Mouse (Mus musculus) layer of hippocampus, adult 9-11 months (tissue): ENCODE measurements around the gene Gm49661.
A peak's percentile ranks its signal among the peaks of the same experiment; 100 is the strongest.

Experiments used
- DNase-seq: peaks from one replicate; pipeline ENCODE4 v3.0.0; 2022

The Gm49661 gene

DNA sequence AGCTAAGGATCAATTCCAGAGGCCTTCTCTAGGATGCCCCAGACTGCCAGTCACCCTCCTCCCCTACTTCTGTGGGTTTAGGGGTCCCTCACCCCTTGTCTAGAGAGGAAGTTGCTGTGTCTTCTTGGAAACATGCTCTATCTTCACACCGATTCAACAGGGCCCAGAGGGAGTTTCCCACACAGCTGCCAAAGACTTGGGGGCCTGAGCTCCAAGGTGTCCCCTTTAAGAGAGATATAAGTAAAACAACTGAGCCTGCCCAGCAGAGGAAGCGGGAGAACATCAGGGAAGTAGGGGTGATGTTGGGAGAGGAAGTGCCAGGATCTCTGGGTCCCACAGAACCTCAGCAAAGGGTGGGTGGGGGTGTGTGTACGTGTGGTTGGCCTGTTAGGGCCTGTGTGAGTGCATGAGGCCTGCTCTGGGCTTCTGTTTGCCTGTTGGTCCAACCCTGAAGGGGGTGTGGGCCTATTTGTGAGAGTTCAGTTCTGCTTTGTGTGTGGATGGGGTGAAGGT lies 13.3 kb upstream of the Gm49661 start:
- peak; percentile 56 for DNase-seq

DNA sequence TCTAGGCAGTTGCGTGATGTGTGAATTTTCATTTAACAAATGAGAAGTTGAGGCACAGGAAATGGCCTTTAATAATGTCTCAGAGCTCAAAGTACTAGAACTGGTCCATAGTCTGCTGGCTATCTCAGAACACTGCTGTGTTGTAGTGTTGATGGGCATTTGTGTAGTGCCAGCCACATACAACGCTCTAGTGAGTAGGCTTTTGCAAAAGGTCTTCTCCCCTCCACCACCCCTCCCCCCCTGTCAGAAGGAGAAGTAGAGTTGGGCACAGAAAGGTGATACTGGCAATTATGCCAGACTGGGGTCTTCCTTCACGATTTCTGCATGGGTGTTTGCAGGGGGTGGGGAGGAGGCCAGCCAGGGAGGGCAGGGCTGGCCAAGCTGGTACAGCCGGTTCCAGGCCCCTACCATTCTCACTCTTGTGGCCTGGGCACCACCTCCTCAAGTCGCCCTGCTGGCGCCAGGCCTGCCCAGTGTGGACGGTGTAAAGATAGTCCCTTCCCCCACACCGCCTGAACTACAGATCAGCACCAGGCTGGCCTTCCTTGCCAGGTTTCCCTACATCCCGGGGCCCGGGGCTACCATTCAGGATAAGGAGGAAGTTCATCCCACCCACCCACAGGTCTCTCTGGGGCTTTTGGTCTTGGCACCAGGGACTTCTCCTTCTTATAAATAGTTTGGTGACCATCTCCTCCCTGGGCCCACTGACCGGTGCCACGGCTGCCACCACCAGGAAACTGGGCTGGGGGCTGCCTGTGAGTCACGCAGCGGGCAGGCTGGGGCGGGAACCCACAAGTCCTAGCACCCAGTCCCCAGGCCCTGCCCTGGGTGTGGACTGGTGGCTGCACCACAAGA lies 12.6 kb upstream of the Gm49661 start:
- peak; percentile 79 for DNase-seq

DNA sequence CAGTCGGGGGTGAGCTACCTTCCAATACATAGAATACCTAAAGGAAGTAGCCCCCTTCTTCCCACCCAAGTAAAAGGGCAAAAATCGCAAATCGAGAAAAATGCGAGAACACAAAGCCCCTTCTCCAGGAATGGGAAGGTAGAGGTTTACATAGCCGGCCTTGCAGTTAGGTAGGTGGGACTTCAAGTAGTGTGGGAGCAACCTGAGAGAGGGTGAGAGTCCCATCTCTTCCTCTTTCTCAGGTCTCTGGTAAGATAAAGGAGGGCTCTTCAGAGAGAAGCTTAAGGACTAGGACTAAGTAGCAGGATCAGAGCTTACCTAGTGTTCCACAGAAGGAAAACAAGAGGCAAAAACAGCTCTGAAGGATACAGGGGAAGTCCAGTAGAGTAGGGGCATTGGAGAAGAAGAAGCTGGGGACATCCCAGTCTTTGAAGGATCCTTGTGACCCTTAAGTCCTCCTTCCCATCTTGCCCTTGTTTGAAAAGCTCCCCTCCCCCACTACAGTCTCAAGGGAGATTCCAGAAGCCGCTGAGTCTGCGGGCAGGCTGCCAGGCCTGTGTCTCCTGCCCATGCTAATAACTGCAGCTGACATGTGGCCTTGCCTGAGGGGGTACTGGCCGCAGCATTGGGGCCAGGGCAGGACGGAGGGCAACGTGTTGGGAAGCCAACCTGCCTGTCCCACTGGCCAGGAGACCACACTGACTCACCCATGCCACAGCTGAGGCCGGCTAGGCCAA lies 11.6 kb upstream of the Gm49661 start:
- peak; percentile 87 for DNase-seq

DNA sequence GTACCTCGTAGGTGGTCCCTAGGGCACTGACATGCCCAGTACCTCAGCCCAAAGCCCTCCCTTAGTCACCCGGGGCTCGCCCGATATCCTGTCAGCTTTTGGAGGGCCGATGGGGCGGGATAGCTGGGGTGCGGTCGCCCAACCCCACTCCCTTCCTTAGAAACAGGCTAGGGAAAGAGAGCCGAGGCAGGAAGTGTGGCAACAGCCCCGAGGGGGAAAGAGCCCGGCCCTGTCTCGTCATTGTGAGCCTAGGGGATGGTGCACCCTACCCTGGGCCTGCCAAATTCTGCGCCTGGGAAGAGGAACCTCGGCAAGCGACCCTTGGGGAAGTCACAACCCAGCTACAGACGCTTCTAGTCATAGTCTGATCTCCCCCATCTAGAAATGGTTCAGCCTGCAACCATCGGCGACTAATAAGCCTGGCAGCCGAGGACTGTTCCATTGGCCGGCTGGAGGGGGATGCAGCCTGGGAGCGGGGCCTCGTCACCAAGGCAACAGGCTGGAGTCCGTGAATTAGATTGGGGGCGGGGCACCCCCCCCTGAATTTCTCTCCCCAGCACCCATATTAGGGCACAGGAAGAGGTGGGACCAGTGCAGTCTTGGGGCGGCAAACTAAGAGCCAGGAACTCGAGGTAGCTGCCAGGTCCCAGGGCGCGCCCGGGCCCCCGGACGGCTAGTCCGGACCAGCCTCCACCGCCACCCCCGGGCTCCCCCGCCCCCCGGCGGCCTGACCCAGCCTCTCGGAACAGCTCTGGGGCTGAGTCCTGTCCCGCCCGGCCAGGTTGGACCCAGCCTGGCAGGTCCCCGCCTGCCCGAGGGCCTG lies 10.6 kb upstream of the Gm49661 start:
- DNase-seq = peak; percentile 97

DNA sequence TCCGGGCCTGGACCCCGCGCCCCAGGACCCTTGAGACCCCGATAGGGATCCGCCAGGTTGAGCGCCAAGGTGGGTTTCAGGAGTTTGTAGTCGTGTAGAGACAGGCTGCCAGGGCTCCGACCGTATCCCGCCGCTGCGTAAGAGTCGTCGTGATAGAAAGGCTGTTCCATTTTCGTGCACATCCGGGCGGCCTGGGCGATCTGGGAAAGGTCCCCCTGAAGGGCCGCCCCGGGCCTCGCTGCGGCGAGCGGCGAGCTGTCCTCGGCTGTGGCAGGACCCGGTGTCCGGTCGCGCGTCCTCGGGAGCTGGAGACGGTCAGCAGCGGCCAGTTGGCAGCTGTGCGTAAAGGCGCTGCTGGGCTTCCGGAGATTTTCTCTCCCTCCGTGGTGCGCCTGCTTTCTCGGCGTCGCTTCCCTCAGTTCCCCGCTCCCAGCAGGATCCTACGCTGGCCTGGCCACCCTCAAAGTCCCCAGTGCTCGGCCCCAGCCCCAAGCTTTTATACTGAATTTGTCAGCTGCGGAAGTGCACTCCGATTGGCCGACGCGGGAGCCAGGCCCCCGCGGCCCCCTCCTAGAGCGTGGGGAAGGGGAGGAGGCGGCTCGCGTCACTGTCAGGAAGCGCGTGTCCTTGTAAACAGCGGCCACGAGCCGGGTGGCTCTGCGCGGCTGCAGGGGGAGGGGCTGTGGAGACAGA lies 9.2 kb upstream of the Gm49661 start, which contains the start of gene Junb:
TSS of gene Junb (minus strand) at position 471 of the 693 bp plus-strand sequence.
- DNase-seq = peak; percentile 98

DNA sequence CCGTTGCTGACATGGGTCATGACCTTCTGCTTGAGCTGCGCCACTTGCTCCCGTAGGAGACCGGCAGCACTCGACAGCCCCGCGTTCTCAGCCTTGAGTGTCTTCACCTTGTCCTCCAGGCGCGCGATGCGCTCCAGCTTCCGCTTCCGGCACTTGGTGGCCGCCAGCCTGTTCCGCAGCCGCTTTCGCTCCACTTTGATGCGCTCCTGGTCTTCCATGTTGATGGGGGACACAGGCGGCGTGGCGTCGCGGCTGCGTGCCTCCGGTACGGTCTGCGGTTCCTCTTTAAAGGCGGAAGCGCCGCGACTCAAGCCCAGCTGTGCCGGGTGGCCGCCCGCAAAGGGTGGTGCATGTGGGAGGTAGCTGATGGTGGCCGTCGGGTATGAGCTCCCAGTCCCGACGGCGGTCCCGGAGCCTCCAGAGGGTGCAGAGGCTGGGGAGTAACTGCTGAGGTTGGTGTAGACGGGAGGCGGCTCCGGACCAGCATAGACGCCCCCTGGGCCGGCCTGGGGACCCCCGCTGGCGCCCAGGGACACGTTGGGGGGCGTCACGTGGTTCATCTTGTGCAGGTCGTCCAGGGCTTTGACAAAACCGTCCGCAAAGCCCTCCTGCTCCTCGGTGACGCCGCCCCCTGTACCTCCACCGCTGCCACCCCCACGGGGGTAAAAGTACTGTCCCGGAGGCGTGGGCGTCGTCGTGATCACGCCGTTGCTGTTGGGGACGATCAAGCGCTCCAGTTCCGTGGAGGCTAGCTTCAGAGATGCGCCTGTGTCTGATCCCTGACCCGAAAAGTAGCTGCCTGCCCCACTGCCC lies 8.4 kb upstream of the Gm49661 start:
- peak; percentile 72 for DNase-seq

DNA sequence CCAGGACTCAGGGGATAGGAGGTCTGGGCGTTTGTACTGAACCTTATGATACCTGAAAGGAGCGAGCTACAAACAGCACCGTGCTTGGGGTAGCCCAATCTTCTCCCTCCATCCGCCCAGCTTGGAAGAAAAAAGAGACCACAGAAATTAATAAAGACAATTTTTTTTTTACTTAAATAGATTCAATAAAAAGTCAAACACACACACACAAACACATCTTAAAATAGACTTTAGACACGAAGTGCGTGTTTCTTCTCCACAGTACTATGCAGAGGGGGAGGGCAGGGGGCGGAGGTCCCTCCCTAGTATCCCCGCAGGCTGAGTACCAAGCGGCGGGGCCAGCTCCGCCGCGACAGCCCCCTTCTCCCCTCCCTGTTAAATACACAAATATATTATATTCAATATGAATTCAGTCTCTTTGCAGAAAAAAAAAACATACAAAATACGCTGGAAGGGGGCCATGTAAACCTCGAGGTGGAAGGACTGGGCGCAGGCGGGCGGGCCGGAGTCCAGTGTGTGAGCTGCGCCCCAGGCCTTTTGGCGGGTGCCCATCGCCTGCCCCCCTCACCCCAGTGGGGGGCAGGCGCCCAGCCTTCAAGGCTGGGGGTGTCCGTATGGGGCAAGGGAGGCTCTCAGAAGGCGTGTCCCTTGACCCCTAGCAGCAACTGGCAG lies 7.7 kb upstream of the Gm49661 start:
- DNase-seq = no peak

DNA sequence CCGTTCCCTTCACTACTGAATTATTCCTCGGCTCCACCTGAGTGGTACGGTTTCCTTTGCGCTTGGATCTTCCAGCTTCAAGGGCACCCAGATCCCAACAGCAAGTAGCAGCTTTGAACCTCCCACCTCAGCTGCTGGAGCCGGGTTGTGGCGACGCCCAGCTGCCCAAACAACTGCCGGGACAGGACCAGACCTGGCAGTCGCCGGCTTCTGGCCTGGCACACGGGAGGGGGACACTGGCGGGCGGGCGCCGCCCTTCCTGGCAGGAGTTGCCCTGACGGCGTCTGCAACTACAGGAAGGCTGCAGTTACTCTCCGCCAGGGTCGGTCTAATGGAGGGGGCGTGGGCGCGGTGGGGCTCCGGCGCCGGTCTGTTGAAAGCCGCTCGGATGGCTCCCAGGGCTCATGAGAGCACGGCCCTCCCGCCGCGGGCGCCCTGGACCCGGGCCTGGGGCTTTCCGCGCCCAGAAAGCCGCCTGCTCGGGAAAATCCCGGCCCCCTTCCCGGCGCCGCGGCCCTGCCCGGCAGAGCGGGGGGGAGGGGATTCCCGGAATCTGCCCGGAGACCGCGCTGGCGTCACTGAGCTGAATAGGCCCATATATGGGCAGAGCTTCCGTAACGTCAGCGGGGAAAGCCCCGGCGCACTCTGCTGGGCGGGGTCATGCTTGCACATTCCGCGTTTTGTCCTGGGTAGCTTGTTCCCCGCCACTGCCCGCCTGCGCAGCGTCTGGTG lies 7.0 kb upstream of the Gm49661 start:
- peak; percentile 95 for DNase-seq

DNA sequence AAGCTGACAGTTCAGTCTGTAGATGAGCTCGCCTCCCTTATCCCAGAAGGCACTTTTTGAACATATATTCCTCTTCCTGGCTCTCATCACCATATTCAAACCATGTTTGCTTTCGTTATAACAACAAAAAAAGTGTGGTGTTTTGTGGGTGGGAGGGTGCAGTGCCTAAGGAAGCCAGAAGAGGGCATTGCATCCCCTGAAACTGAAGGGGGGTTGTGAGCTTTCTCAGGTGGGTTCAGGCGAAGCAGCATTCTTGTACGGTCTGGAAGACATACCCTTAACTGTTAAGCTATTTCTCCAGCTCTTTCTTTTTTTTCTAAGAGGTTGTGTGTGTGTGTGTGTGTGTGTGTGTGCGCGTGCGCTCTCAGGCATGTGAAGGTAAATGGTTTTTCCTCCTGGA lies 6.2 kb upstream of the Gm49661 start:
- DNase-seq = no peak

DNA sequence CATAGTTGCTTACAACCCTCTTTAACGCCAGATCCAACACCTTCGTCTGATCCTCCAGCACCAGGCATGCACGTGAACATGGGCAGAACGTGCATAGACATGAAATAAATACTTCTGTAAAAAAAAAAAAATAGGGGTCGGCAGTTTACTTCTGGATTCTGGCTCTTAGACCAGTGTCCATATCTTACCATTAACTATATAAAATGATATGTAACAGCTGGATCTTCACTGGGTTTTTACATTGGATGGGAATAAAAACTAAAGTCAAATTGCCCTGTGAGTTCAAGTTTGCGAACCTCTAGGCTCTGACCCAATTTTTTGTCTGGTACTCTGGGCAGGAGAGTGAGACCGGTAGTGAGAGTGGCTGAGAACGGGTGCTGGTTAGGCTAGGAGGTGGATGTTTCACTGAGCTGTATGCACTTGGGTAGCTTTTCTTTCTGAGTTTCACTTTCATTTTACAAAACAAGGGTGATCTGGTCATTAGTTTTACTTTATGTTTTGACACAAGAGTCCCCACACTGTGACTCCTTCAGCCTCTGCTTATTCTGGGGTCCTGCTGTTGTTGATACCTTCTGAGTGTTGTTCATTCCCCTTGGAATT lies 5.4 kb upstream of the Gm49661 start:
- no peak for DNase-seq

DNA sequence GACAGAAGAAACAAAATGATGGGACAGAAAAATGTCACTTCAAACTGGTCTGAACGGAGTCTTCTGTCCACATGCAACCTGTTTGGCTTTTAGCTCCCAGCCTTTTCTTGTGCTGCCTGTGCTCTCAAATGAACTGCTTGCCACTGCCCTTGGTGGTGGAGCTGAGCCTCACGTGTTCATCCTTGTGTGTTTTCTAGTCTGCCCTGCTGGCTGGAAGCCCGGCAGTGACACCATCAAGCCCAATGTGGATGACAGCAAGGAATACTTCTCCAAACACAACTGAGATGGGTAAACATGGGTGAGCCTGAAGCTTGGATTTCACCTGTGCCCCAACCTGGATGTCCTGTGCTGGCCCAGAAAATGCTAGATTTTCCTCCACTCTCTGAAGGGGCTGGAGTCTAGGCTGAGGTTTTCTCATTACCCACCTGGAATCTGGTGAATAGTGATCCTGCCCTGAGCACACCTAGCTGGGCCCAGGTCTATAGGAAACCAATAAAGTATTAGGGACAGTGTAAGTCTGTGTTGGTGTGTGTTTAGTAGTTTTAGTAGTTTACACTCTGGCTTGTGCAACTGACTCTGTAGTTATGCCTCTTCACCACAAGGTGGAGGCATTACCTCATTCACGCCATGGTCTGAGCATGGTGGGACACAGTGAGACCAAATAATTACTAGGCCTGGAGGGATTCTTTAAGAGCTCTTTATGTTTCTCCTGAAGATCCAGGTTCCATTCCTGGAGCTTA lies 4.7 kb upstream of the Gm49661 start:
- no peak for DNase-seq

DNA sequence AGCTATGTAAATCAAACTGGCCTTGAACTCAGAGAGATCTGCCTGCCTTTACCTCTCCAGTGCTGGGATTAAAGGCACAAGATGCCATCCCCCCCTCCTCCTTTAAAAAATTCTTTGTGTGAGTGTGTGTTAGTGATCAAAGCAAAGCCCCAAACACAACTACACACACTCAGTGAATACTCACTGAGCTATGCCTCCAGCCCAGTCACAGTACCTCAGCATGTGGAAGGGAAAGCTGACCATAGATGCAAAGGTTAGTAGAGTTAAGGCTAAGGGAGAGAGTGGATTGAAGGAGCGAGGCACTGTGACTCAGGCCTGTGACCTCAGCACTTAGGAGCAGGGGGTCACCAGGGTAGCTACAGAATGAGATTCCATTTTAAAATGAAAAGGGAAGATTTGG lies 3.8 kb upstream of the Gm49661 start:
- no peak for DNase-seq

DNA sequence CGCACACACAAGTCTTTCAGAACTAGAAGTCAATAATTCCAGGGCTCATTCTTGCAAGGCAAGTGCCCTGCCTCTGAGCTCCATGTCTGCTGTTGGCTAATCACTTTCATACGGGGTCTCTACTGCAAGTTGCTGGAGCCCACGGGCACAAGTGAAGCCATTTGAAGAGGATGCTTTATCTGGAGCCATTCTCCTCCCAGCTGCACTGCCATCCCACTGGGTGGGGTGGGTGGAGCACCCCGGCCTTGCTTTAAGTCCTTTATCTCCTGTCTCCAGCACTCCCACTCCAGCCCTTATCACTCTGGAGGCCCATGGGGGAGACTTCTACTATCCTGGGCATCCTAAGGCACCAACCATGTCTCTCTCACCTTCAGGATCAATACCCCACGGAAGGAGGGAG lies 1.7 kb upstream of the Gm49661 start:
- peak; percentile 3 for DNase-seq

DNA sequence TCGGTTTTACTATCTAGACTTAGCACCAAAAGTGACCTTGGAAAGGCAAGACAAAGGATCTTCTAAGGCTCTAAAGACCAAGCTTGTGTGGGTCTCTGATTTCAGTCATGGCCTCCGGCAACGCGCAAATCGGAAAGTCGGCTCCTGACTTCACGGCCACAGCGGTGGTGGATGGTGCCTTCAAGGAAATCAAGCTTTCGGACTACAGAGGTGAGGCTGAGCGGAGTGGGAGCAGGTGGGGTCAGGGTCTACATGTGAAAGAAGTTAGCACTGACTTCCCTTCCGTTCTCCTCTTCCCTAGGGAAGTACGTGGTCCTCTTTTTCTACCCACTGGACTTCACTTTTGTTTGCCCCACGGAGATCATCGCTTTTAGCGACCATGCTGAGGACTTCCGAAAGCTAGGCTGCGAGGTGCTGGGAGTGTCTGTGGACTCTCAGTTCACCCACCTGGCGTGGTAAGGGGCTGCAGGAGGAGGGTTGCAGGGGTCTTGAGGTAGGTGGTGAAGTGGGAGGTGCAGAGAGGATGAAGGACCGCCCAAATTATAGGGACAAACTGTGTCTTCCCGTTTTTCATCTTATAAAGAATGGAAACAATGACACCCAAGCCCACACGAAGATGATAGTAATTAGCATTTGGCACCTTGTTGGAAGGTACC lies 1.0 kb upstream of the Gm49661 start:
- peak; percentile 10 for DNase-seq

DNA sequence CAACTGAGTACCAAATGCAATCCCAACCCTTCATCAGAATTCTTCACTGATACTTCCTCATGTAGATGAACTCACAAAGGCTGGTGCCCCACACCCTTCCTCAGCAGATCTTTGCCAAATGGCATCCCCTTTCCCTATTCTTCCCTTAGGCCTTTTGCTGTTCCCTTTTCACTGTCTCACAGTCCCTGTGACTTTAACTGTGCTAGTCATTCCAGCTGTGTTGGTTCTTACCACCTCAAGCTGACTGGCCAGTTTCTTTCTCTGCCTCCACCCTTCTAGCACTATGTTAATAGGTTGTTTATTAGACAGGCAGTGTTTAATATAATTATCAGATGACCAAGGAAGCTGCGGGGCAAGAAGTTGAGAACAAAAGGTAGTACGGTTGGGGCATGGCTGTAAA lies 583 bp downstream of the Gm49661 start:
- DNase-seq = peak; percentile 10

DNA sequence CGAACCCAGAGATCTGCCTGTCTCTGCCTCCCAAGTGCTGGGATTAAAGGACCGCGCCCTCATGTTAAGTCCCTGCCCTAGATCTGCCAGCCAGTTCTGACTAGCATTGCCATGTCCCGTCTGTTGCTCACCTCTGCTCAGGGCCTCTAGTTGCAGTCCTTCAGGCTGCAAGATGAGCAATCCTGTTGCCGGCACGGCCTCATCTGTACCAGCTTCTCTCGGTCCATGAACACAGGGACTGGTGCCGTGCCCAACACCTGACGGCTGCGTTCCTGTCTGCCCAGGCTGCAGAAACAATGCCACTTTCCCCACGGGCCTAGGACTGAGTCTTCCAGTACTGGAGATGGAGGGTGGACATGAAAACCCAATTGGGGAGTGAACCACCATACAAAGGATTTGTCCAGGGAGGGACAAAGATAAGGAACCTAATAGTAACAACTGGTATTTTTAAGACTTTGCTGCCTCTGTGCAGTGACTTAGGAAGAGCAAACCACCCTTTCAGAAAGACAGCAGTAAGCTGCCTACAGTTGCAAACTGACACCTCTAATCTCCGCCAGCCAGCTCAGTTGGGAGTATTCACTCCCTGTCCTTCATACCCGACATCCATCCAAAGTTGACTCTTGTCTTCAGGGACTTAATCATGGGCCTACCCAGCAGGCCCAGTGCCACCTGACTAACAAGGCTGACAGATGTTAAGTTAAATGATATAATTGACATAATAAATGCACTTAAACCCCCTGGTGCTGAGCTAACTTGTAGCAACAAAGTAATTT lies 1.5 kb downstream of the Gm49661 start:
- peak; percentile 13 for DNase-seq

DNA sequence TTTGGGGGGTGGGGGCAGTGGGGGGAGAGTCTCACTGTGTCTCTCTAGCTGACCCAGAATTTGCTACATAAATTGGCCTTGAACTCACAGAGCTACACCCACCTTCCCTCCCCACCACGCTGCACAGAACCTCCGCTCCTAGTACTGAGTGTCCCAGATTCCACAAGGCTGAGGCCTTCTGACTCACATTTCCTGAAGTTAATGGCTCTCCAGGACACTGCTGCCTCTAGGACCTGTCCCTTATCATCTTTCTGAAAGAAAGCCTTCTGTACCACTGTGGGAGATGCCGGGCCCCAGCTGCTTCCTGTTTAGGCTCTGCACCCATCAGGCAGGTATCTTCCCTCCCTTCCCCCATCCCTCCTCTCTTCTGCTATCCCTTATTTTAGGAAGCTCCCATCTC lies 2.6 kb downstream of the Gm49661 start:
- DNase-seq = no peak
